Mouse (Mus musculus) layer of hippocampus, adult 9-11 months (tissue): ENCODE measurements around the gene Mum1.
A peak's percentile ranks its signal among the peaks of the same experiment; 100 is the strongest.
"Not testable (repeated sequence)": the region's sequence is repeated elsewhere in the genome, so short reads cannot be mapped to it uniquely, and the experiment has no call there.

Source experiments
- DNase-seq: peaks from one replicate; pipeline ENCODE4 v3.0.0; 2022

Gene Mum1

GRCm38 (mm10) chr10:80208841-80209371 is 17.3 kb upstream of the Mum1 start:
- no peak for DNase-seq

GRCm38 (mm10) chr10:80211547-80212103 is 14.6 kb upstream of the Mum1 start:
- not testable (repeated sequence) for DNase-seq

GRCm38 (mm10) chr10:80215048-80215772 is 11.0 kb upstream of the Mum1 start:
- no peak for DNase-seq

GRCm38 (mm10) chr10:80220676-80221075 is 5.6 kb upstream of the Mum1 start:
- DNase-seq, result no peak

GRCm38 (mm10) chr10:80223137-80223536 is 3.1 kb upstream of the Mum1 start:
- not testable (repeated sequence) for DNase-seq

- no peak for DNase-seq
Observed at GRCm38 (mm10) chr10:80226071-80226415, 191 bp upstream of the Mum1 start.

- no peak for DNase-seq
Observed at GRCm38 (mm10) chr10:80227166-80227539, 919 bp downstream of the Mum1 start.

- no peak for DNase-seq
Observed at GRCm38 (mm10) chr10:80227877-80228775, 1.9 kb downstream of the Mum1 start.

GRCm38 (mm10) chr10:80236145-80236825 is 10.1 kb downstream of the Mum1 start:
- DNase-seq, result peak; percentile 64

- DNase-seq, result no peak
Observed at GRCm38 (mm10) chr10:80237020-80237419, 10.8 kb downstream of the Mum1 start.

- no peak for DNase-seq
Observed at GRCm38 (mm10) chr10:80238306-80238705, 12.1 kb downstream of the Mum1 start.

GRCm38 (mm10) chr10:80239791-80240190 is 13.6 kb downstream of the Mum1 start:
- no peak for DNase-seq

- no peak for DNase-seq
Observed at GRCm38 (mm10) chr10:80242088-80242487, 15.9 kb downstream of the Mum1 start.

- no peak for DNase-seq
Observed at GRCm38 (mm10) chr10:80242607-80243006, 16.4 kb downstream of the Mum1 start.

GRCm38 (mm10) chr10:80244791-80245399 is 18.7 kb downstream of the Mum1 start:
- no peak for DNase-seq

- peak; percentile 75 for DNase-seq
Observed at GRCm38 (mm10) chr10:80245600-80245999, 19.4 kb downstream of the Mum1 start.

GRCm38 (mm10) chr10:80247849-80248248 is 21.6 kb downstream of the Mum1 start:
- DNase-seq, result no peak

- not testable (repeated sequence) for DNase-seq
Observed at GRCm38 (mm10) chr10:80248437-80248836, 22.2 kb downstream of the Mum1 start.

GRCm38 (mm10) chr10:80248971-80249640 is 22.9 kb downstream of the Mum1 start, which contains the start of gene Ndufs7:
TSS of gene Ndufs7 (plus strand) at chr10:80249121.
- peak; percentile 94 for DNase-seq

- no peak for DNase-seq
Observed at GRCm38 (mm10) chr10:80250059-80250458, 23.8 kb downstream of the Mum1 start.

- DNase-seq, result no peak
Observed at GRCm38 (mm10) chr10:80250573-80250972, 24.3 kb downstream of the Mum1 start.

- DNase-seq, result no peak
Observed at GRCm38 (mm10) chr10:80252011-80252410, 25.8 kb downstream of the Mum1 start.
